Mouse (Mus musculus): ENCODE data around the gene Neurl2.
"Not testable (repeated sequence)": the region's sequence is repeated elsewhere in the genome, so short reads cannot be mapped to it uniquely, and the experiment has no call there.

The Neurl2 gene

DNA sequence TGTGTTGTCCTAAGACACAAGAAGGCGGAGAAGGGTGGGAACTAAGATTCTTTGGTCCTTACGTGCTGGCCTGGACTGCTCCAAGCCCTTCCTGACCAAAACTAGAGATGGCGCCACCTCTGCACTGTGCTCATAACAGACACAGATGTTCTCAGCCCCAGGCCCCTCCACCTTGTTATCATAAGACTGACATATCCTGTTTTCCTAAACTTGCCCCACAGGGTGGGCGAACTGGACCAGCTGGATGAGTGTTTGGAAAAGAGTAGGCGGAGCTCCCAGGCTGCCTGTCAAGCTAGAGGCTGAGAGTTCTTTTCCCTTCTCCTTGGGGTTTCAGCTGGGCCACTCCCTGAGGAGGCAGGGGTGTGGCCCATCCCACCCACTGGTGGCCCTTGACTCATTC is 15.6 kb downstream of the Neurl2 start:
- DNase-seq (ENCODE audit: low spot score in 2 of 2), result no peak

DNA sequence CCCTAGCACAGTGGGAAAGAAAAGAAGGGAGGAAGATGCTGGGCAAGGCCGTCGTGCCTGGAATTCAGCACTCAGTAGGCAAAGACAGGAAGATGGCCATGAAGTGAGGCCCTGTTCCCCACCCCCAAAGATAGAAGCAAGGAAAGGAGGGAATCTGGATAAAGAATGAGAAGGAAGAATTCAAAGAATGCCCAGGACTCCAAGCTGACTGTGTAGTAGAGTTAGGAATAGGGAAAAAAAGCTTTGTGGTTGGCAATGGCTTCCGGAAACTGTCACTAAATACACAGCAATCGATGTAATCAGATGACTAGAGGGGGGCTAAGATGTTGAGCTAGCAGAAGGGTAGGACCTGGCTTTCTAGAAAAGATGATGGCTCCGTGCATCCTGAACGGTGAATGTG is 16.1 kb downstream of the Neurl2 start:
- no peak for DNase-seq (ENCODE audit: low spot score in 2 of 2)

DNA sequence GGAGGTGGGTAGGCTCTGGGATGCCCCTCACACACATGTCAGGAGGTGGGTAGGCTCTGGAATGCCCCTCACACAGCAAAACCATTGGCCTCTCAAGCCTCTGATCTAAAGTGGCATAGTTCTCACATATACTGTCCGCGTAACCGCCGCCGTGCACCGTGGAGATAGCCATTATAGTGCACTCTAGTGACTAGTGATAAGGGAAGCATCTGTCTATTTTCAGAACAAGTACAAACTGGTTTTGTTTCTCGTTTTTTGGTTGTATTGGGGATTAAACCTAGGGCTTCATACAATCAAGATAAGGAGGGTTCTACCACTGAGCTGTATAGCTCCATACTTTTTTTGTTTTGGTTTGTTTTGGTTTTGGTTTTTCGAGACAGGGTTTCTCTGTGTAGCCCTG is 17.4 kb downstream of the Neurl2 start:
- no peak for DNase-seq (ENCODE audit: low spot score in 2 of 2)

DNA sequence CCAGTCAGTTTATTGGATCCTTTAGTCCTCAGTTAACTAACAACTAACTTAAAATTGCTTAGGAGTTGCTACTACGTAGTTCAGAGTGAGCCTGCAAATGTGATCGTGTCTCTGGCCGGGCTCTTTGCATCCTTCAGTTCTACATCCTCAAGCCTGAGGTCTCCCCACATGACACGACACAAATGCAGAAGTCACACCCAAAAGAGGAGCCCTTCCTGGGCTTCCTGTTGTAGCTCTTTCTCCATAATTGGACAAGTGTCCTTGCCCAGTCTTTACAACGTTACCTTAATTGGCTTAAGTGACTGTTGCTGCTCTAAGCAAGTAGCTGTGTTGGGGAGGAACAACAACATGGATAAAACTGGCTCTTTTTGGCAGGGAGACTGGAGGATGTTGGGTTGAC is 17.9 kb downstream of the Neurl2 start:
- no peak for DNase-seq (ENCODE audit: low spot score in 2 of 2)

- DNase-seq (ENCODE audit: low spot score in 2 of 2), result no peak
Measured at GRCm38 (mm10) chr2:164813557-164813956, 19.7 kb downstream of the Neurl2 start.

- DNase-seq (ENCODE audit: low spot score in 2 of 2), result no peak
Measured at GRCm38 (mm10) chr2:164806614-164807013, 26.6 kb downstream of the Neurl2 start.

DNA sequence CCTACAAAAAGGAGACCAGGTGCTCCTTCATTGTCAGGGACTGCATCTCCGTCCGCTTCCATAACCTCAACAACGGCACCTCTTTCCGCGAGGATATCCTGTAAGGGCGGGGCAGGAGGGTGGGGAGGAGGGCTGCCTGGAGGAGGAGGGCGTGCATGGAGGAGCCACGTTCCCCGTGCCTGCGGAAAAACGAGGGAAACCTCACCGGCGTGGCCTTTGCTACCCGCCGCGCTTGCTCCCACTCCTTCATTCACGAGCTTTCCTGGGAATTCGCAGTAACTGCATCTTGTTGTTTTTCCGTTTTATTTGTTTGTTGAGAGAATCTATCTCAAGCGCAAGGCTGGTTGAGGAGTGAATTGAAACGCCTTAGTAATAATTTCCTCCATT is 27.9 kb downstream of the Neurl2 start:
- no peak for DNase-seq (ENCODE audit: low spot score in 2 of 2)

GRCm38 (mm10) chr2:164804533-164805331 is 28.5 kb downstream of the Neurl2 start, which contains the start of the genes Acot8 and Zswim3:
Acot8 (minus strand) TSS chr2:164804882.
Zswim3 (plus strand) TSS chr2:164805098.
- DNase-seq (ENCODE audit: low spot score in 2 of 2), result peak; percentile 99

DNA sequence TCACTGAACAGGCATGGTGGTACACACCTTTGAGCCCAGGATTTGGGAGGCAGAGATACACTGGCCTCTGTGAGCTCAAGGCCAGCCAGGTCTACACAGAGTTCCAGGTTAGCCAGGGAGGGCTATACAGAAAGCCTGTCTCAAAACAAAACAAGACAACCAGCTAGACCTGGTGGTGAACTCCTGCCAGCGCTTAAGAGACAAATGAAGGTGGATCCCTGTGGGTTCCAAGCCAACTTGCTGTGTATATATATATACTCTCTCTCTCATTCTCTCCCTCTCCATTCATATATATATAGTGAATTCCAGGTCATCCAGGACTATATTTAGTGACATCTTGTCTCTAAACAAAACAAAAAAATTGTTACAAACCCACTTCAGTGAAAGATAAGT is 29.3 kb downstream of the Neurl2 start:
- DNase-seq (ENCODE audit: low spot score in 2 of 2), result no peak

DNA sequence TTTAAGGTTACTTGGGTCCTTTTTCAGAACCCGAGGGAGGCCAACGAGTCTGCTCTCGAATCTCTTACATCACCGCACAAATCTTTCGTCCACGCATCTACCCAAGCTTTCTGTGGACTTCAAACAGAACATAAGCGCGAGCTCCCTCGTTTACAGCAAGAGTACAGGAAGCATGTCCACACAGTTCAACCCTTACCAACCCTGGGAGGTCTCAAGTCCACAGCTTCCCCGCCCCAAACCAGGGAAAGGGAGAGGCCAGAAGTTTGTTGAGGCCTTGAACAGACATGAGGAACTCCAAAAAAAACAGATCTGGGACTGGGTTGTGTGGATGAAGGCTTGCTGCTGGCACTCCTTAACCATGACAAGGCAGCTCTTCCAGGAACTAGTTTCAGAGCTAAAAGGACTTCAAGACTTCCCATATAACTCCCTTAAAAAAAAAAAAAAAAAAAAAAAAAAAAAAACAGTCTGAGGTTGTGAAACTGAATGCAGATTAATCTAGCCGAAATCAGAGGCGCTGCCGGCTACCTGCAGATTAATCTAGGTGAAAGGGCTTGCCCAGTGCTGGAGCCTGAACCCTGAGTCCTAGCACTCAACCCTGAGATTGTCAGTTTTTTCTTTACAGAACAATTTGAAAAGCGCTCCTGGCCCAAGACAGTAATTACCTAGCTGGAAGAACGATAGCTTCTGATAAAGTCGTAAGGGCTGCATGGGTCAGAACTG is 29.9 kb downstream of the Neurl2 start:
- no peak for DNase-seq (ENCODE audit: low spot score in 2 of 2)

GRCm38 (mm10) chr2:164800252-164801004 is 32.8 kb downstream of the Neurl2 start:
- DNase-seq (ENCODE audit: low spot score in 2 of 2), result no peak

- not testable (repeated sequence) for DNase-seq (ENCODE audit: low spot score in 2 of 2)
Measured at GRCm38 (mm10) chr2:164798554-164798953, 34.7 kb downstream of the Neurl2 start.

GRCm38 (mm10) chr2:164795868-164796267 is 37.4 kb downstream of the Neurl2 start:
- no peak for DNase-seq (ENCODE audit: low spot score in 2 of 2)

DNA sequence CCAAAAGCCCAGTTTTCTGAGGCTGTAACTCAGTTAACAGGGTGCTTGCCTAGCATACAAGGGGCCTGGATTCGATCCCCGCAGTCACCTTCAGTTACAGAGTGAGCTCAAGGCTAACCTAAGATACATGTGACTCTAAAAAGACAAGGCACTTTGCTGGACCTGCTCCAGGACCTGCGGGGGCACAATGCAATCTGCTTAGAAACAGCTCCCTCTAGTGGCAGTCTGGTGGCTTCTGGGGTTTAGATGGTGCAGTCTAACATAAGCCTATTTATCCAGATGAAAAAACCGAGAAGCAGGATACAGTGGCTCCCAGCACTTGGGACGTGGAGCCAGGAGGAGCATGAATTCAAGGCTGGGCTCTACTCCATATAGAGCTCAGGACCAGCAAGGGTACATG is 39.0 kb downstream of the Neurl2 start:
- DNase-seq (ENCODE audit: low spot score in 2 of 2), result peak; percentile 59 to 77

- DNase-seq (ENCODE audit: low spot score in 2 of 2), result no peak
Measured at GRCm38 (mm10) chr2:164793772-164794171, 39.5 kb downstream of the Neurl2 start.

DNA sequence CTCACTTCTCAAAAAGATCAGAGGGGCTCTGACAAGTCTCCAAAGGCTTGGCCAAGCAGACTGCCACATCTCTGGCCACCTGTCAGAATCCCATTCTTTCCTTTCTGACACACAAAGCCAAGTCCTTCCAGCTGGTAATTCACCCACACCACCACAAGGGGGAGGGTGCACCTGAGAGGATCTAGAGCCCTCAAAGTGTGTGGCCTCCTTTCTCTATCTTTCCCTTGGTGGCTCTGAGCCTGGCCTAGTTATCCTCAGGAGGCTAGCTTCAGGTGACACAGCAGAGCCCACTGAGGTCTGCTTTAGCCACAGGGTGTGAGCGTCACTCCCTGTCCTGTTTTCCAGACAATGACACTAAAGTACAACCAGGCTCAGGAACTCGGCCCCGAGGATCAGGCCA is 40.0 kb downstream of the Neurl2 start:
- peak in 1 of 2 experiments; percentile 51 for DNase-seq (ENCODE audit: low spot score in 2 of 2)

- DNase-seq (ENCODE audit: low spot score in 2 of 2), result no peak
Measured at GRCm38 (mm10) chr2:164792400-164793190, 40.7 kb downstream of the Neurl2 start.

DNA sequence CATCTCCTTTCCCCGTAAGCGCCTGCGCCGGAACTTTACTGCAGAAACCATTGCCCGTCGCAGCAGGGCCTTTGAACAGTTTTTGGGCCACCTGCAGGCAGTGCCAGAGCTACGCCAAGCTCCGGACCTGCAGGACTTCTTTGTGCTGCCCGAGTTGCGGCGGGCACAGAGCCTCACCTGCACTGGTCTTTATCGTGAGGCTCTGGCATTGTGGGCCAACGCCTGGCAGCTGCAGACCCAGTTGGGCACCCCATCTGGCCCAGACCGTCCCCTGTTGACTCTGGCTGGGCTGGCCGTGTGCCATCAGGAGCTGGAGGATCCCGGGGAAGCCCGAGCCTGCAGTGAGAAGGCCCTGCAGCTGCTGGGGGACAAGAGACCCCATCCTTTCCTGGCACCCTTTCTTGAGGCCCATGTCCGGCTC is 41.4 kb downstream of the Neurl2 start:
- DNase-seq (ENCODE audit: low spot score in 2 of 2), result no peak

GRCm38 (mm10) chr2:164790451-164790850 is 42.8 kb downstream of the Neurl2 start:
- DNase-seq (ENCODE audit: low spot score in 2 of 2), result no peak

DNA sequence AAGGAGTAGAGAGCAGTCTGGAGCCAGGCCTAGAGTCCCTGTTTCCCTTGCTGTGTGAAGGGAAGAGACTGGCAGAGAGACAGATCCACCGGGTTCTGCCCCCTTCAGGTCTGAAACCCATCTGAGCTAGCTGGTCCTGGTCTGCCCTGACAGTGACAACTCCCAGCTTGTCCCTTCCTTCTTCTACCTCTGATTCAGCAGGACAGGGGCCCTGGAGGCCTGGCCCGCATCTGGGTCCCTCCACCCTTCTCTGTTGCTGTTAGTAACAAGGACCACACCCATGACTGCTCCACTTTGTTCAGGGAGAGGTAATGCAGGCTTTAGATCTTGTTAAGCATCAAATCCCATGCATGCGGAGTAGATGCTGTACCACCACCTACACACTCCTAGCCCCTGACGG is 44.8 kb downstream of the Neurl2 start:
- DNase-seq (ENCODE audit: low spot score in 2 of 2), result no peak

GRCm38 (mm10) chr2:164787779-164788178 is 45.5 kb downstream of the Neurl2 start:
- no peak for DNase-seq (ENCODE audit: low spot score in 2 of 2)

- DNase-seq (ENCODE audit: low spot score in 2 of 2), result no peak
Measured at GRCm38 (mm10) chr2:164787032-164787431, 46.2 kb downstream of the Neurl2 start.

Data from heart, adult 9 months (tissue).